In genomic region chr15:25752597-25752996, GRCm38 (mm10) we compare ENCODE assay signal across 13 mouse cellular contexts.
A peak's percentile ranks its signal among the peaks of the same experiment; 100 is the strongest.
DNase-seq lines count a peak whose midpoint lies in the region; ATAC-seq and TF ChIP-seq lines count a peak whose summit lies in the region.
"Had no signal": no experiment of that assay in that cellular context is flagged by ENCODE, and none has a peak within 500 bp of the region (broad histone marks: within the 10 kb centered on the region; RNA-seq: fewer than 3 reads in every experiment).

No protein-coding gene starts in this region.

- H3K27ac ChIP-seq in stomach, embryonic 14.5 days (ENCODE audit: low read length), result peak overlapping the region; percentile 44; the same call in 1 of the 2 replicates
- H3K27ac ChIP-seq in stomach, postnatal 0 days (replicated peaks), result no peak overlapping the region
- peak overlapping the region; percentile 97 for H3K27ac ChIP-seq in forebrain, embryonic 12.5 days
- peak overlapping the region; percentile 33; the same call in 1 of the 2 replicates for H3K27ac ChIP-seq in limb, embryonic 15.5 days
- H3K27ac ChIP-seq: embryonic facial prominence, embryonic 15.5 days; heart, embryonic 13.5 days; liver, embryonic 13.5 days had no signal

- no peaks in the 10 kb centered on the region for H3K27me3 ChIP-seq in stomach, embryonic 14.5 days (ENCODE audit: control insufficient read depth, insufficient read depth, low read length)
- H3K27me3 ChIP-seq in stomach, postnatal 0 days (ENCODE audit: control insufficient read depth, insufficient read depth, low read length), result no peaks in the 10 kb centered on the region
- H3K27me3 ChIP-seq in forebrain, embryonic 12.5 days, result no peaks in the 10 kb centered on the region; the same call in 1 of the 2 replicates
- no peaks in the 10 kb centered on the region for H3K27me3 ChIP-seq in limb, embryonic 15.5 days
- H3K27me3 ChIP-seq: embryonic facial prominence, embryonic 15.5 days; heart, embryonic 13.5 days; liver, embryonic 13.5 days had no signal

- H3K4me1 ChIP-seq in stomach, embryonic 14.5 days (ENCODE audit: control insufficient read depth, insufficient read depth, low read length), result no peaks in the 10 kb centered on the region
- H3K4me1 ChIP-seq in stomach, postnatal 0 days (replicated peaks; ENCODE audit: control insufficient read depth, insufficient read depth), result no peaks in the 10 kb centered on the region
- peaks cover 49% of the 10 kb centered on the region for H3K4me1 ChIP-seq in forebrain, embryonic 12.5 days
- H3K4me1 ChIP-seq in limb, embryonic 15.5 days, result 0 out of 2 replicates have a peak, but pooled peaks cover 3% of the 10 kb centered on the region
- H3K4me1 ChIP-seq: heart, embryonic 13.5 days; liver, embryonic 13.5 days had no signal

- ATAC-seq in stomach, embryonic 14.5 days (ENCODE audit: insufficient number of reproducible peaks, insufficient read depth, low FRiP score, low read depth), result peak; percentile 60; the same call in 1 of the 2 replicates
- no peak for ATAC-seq in stomach, postnatal 0 days (ENCODE audit: low FRiP score, low TSS enrichment)
- ATAC-seq in forebrain, embryonic 12.5 days (ENCODE audit: low FRiP score), result peak; percentile 70
- no peak for ATAC-seq in limb, embryonic 15.5 days (ENCODE audit: insufficient number of reproducible peaks, low FRiP score, low TSS enrichment, low read depth)
- no peak for ATAC-seq in inflammation-experienced regulatory T-cells, adult 6 months
- ATAC-seq: intestine, postnatal 0 days had no signal

- TF ChIP-seq EP300 in stomach, postnatal 0 days (optimal IDR thresholded peaks at IDR 0.05), result no peak

- H3K9ac ChIP-seq in stomach, embryonic 14.5 days (replicated peaks; ENCODE audit: low read depth, low read length), result no peak overlapping the region
- no peak overlapping the region for H3K9ac ChIP-seq in stomach, postnatal 0 days (ENCODE audit: low read length)
- no peak overlapping the region for H3K9ac ChIP-seq in forebrain, embryonic 12.5 days
- H3K9ac ChIP-seq in limb, embryonic 15.5 days, result no peak overlapping the region
- H3K9ac ChIP-seq: embryonic facial prominence, embryonic 15.5 days; heart, embryonic 13.5 days; liver, embryonic 13.5 days had no signal

- no peaks in the 10 kb centered on the region; the same call in 1 of the 2 replicates for H3K36me3 ChIP-seq in stomach, embryonic 14.5 days (ENCODE audit: control insufficient read depth, insufficient read depth, low read length)
- peaks cover 4% of the 10 kb centered on the region; the same call in 1 of the 2 replicates for H3K36me3 ChIP-seq in stomach, postnatal 0 days (ENCODE audit: control insufficient read depth, insufficient read depth, low read length)
- peaks cover 4% of the 10 kb centered on the region; the same call in 1 of the 2 replicates for H3K36me3 ChIP-seq in forebrain, embryonic 12.5 days (replicated peaks)
- H3K36me3 ChIP-seq in limb, embryonic 15.5 days, result peaks cover 14% of the 10 kb centered on the region; the same call in 1 of the 2 replicates

- no peak overlapping the region for H3K4me3 ChIP-seq in stomach, embryonic 14.5 days (ENCODE audit: low read depth, low read length)
- no peak overlapping the region for H3K4me3 ChIP-seq in stomach, postnatal 0 days (ENCODE audit: low read depth, low read length)
- peak overlapping the region; percentile 42 for H3K4me3 ChIP-seq in forebrain, embryonic 12.5 days (replicated peaks)
- no peak overlapping the region for H3K4me3 ChIP-seq in limb, embryonic 15.5 days
- H3K4me3 ChIP-seq: embryonic facial prominence, embryonic 15.5 days; heart, embryonic 13.5 days; liver, embryonic 13.5 days had no signal

- WGBS in stomach, embryonic 14.5 days, result 42% methylated on average over 1 of the region's 1 CpGs
- 32% methylated on average over 1 of the region's 1 CpGs for WGBS in stomach, postnatal 0 days
- WGBS in forebrain, embryonic 12.5 days, result 10% methylated on average over 1 of the region's 1 CpGs
- WGBS in limb, embryonic 15.5 days, result 59% methylated on average over 1 of the region's 1 CpGs

- H3K4me2 ChIP-seq in stomach, embryonic 14.5 days (replicated peaks; ENCODE audit: low read depth, low read length), result no peak overlapping the region
- no peak overlapping the region for H3K4me2 ChIP-seq in stomach, postnatal 0 days (replicated peaks; ENCODE audit: low read depth)
- H3K4me2 ChIP-seq in forebrain, embryonic 12.5 days, result peak overlapping the region; percentile 52
- H3K4me2 ChIP-seq in limb, embryonic 15.5 days, result no peak overlapping the region
- H3K4me2 ChIP-seq: embryonic facial prominence, embryonic 15.5 days; heart, embryonic 13.5 days; liver, embryonic 13.5 days had no signal

- H3K9me3 ChIP-seq in stomach, embryonic 14.5 days (ENCODE audit: control insufficient read depth, low read depth, low read length), result no peaks in the 10 kb centered on the region
- H3K9me3 ChIP-seq in stomach, postnatal 0 days (ENCODE audit: control insufficient read depth, low read length), result no peaks in the 10 kb centered on the region
- no peaks in the 10 kb centered on the region for H3K9me3 ChIP-seq in forebrain, embryonic 12.5 days
- no peaks in the 10 kb centered on the region for H3K9me3 ChIP-seq in limb, embryonic 15.5 days
- H3K9me3 ChIP-seq: embryonic facial prominence, embryonic 15.5 days; heart, embryonic 13.5 days; liver, embryonic 13.5 days had no signal

- TF ChIP-seq CTCF in stomach, postnatal 0 days (IDR thresholded peaks at IDR 0.05; ENCODE audit: low read depth), result no peak

- DNase-seq in stomach, postnatal 0 days (ENCODE audit: low spot score), result no peak
- DNase-seq in adrenal gland, postnatal 14 days, result no peak
- DNase-seq in testis, postnatal 14 days (ENCODE audit: low spot score), result no peak
- no peak for DNase-seq in adrenal gland, adult 2 months
- DNase-seq: layer of hippocampus, adult 9-11 months; liver, embryonic 13.5 days had no signal

Comparison
In these comparisons a context has a peak if more than half of its experiments do, and no peak if none do; other contexts are left out.
1. ATAC-seq: peak in stomach, embryonic 14.5 days (single experiment) and forebrain, embryonic 12.5 days (single experiment); none in stomach, postnatal 0 days (single experiment), limb, embryonic 15.5 days (single experiment) and inflammation-experienced regulatory T-cells, adult 6 months (single experiment).